Mouse (Mus musculus): ENCODE results near the gene Ubtd2.

DNA sequence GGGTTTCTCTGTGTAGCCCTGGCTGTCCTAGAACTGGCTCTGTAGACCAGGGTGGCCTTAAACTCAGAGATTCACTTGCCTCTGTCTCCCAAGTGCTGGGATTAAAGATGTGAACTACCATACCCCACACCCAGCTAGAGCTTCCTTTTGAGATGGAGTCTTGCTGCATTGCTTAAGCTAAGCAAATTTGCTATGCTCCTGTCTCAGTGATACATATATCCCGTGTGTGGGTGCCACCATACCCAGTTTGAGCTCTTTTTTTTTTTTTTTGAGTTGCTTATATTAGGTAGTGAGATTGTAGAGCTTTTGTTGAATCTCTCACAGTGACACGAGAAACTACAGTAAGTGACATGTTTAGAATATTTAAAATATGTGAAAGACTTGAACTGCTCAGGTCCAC is 40.1 kb downstream of the Ubtd2 start:
- TF ChIP-seq POLR2A (IDR thresholded peaks at IDR 0.05; ENCODE audit: low read depth, low read length) (no peak), CTCF (IDR thresholded peaks at IDR 0.05; ENCODE audit: extremely low read depth, insufficient read depth, insufficient read length, insufficient replicate concordance) (no peak)
